Mouse (Mus musculus) hindbrain, postnatal 0 days (tissue): ENCODE data around the gene Kmt2b. TPM values are rescaled to one million over a fixed set of nuclear protein-coding genes. Genes with fewer than 3 reads are reported as not detected.
A peak's percentile ranks its signal among the peaks of the same experiment; 100 is the strongest.

Source experiments
- ATAC-seq: fragments of 200-750 bp; cut with Nextera tagmentation; 2 replicates; pipeline ENCODE4 v1.8.0; 2017; ENCODE audit warnings: mild to moderate bottlenecking, moderate TSS enrichment, moderate library complexity
- DNase-seq: peaks from one replicate; pipeline ENCODE4 v3.0.0-alpha.2; 2015; ENCODE audit warnings: low spot score
- H3K27ac ChIP-seq: fragments of 300-500 bp; sonication (generic); 2 replicates; pipeline ENCODE4 v1.5.1; 2014; ENCODE audit warnings: mild to moderate bottlenecking
- H3K27me3 ChIP-seq: fragments of 300-500 bp; sonication (generic); 2 replicates; pipeline ENCODE4 v1.6.1; 2014; ENCODE audit warnings: low read length, mixed read lengths; ENCODE audit not compliant: insufficient read depth
- H3K36me3 ChIP-seq: fragments of 300-500 bp; sonication (generic); 2 replicates; pipeline ENCODE4 v1.6.1; 2014; ENCODE audit warnings: low read length, mixed read lengths; ENCODE audit not compliant: insufficient read depth
- H3K4me1 ChIP-seq: fragments of 300-500 bp; sonication (generic); 2 replicates; pipeline ENCODE4 v1.6.1; 2014; ENCODE audit warnings: antibody characterized with exemption, low read length, mixed read lengths; ENCODE audit not compliant: insufficient read depth
- H3K4me2 ChIP-seq: fragments of 300-500 bp; sonication (generic); 2 replicates; pipeline ENCODE4 v1.6.1; 2014; ENCODE audit warnings: low read depth, mild to moderate bottlenecking, low read length, moderate library complexity, mixed read lengths
- H3K4me3 ChIP-seq: fragments of 300-500 bp; sonication (generic); 2 replicates; pipeline ENCODE4 v1.5.1; 2014; ENCODE audit warnings: low read length
- H3K9ac ChIP-seq: fragments of 300-500 bp; sonication (generic); replicated peaks from 2 replicates; pipeline ENCODE4 v1.6.1; 2014; ENCODE audit warnings: mild to moderate bottlenecking, low read length, moderate library complexity, mixed read lengths
- H3K9me3 ChIP-seq: fragments of 300-500 bp; sonication (generic); 2 replicates; pipeline ENCODE4 v1.6.1; 2016; ENCODE audit warnings: low read length, mixed read lengths
- CTCF ChIP-seq: IDR thresholded peaks from 2 replicates; pipeline ENCODE4 v1.5.1; 2016; ENCODE audit warnings: antibody characterized with exemption, control low read depth, low read depth
- WGBS: fragments of 180-500 bp; shearing (Covaris S2); extraction: QIAGEN DNeasy Blood & Tissue Kit; methylation state at CpG from one replicate; pipeline ENCODE4 v1.1.7; 2014; 5-methylcytosine and 5-hydroxymethylcytosine counted together
- polyA plus RNA-seq: library from polyadenylated mRNA; unstranded; fragments of >200 nt; fragmentation: Nextera tagmentation; extraction: Ambion mirVana; gene quantifications from 2 replicates; pipeline ENCODE4 v1.2.1, GENCODE M21; 2015
- total RNA-seq: library from RNA; depleted of rRNA; stranded (reverse); fragments of >200 nt; gene quantifications from 2 replicates; pipeline ENCODE4 v1.2.3, GENCODE M21; 2014

Kmt2b gene
- total and polyA plus RNA-seq, 2 experiments from 2014 or later, result 7.1 to 36.7 TPM

DNA sequence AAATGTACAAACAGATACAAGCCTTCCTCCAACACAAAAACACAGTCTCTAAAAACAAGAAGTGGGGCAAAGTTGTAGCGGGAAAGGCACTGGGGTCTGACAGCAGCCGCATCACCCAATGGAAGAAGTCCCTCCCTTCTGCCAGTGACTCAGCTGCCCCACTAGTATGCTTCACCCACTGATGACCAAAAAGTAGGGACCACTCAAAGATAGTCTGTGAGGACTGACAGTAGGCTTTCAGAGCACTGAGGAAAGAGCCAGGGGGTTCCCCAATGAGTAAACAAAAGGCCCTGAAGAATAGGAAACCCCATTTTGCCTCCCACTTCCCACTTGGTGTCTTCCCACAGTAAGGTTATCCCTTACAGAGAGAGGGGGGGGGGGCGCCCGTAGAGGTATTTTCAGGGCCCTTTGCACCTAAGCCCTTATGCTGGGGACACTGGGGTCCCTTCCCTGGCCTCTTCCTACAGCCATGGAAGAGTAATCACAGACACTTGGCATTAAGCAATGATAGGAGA, 6.0 kb upstream of the Kmt2b start:
- WGBS, result 75% methylated on average over 3 of the region's 4 CpGs
- Histone ChIP-seq H3K4me1 (no peaks in the 10 kb centered on the region; the same call in 1 of the 2 replicates), H3K4me2 (no peak overlapping the region), H3K36me3 (no peaks in the 10 kb centered on the region), H3K4me3 (no peak overlapping the region), H3K9ac (no peak overlapping the region), H3K9me3 (no peaks in the 10 kb centered on the region), H3K27ac (no peak overlapping the region), H3K27me3 (no peaks in the 10 kb centered on the region)
- TF ChIP-seq CTCF, result no peak
- ATAC-seq (no peak), DNase-seq (no peak)

- no peak overlapping the region for H3K9ac ChIP-seq
- no peak overlapping the region for H3K4me3 ChIP-seq
- WGBS, result 63% methylated on average over 10 of the region's 10 CpGs
- no peaks in the 10 kb centered on the region for H3K9me3 ChIP-seq
- no peak overlapping the region for H3K27ac ChIP-seq
- ATAC-seq (no peak), DNase-seq (peak; percentile 20)
- no peak overlapping the region for H3K4me2 ChIP-seq
- TF ChIP-seq CTCF, result no peak
- H3K36me3 ChIP-seq, result no peaks in the 10 kb centered on the region
- H3K27me3 ChIP-seq, result no peaks in the 10 kb centered on the region
- H3K4me1 ChIP-seq, result no peaks in the 10 kb centered on the region
Measured at GRCm38 (mm10) chr7:30593579-30594509, 5.3 kb upstream of the Kmt2b start.

- no peak overlapping the region for H3K27ac ChIP-seq
- no peak for DNase-seq
- TF ChIP-seq CTCF, result no peak
- H3K27me3 ChIP-seq, result no peaks in the 10 kb centered on the region
- H3K4me2 ChIP-seq, result no peak overlapping the region
- no peaks in the 10 kb centered on the region for H3K4me1 ChIP-seq
- no peak overlapping the region for H3K9ac ChIP-seq
- WGBS, result 64% methylated on average over 5 of the region's 5 CpGs
- no peaks in the 10 kb centered on the region for H3K36me3 ChIP-seq
- no peaks in the 10 kb centered on the region for H3K9me3 ChIP-seq
- H3K4me3 ChIP-seq, result no peak overlapping the region
- no peak for ATAC-seq
Measured at GRCm38 (mm10) chr7:30592772-30593423, 4.4 kb upstream of the Kmt2b start.

DNA sequence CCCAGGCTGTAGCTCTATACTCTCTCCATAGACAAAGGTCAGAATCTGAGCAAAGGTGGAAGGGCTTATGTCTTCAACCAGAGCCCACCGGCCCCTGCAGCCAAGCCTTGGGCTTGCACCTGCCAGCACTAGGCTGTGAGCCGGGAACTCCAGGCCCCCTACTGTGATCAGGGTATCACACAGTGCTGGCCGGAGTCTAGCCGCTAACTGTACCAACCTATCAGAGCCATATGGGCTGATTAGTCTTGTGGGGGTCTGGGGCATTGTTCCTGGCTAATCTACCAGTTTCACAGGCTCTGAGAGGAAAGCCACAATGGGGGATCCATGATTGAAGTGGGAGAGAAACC, 3.1 kb upstream of the Kmt2b start:
- WGBS, result 25% methylated on average over 4 of the region's 4 CpGs
- no peak for TF ChIP-seq CTCF
- no peak overlapping the region for H3K9ac ChIP-seq
- DNase-seq (no peak), ATAC-seq (no peak)
- peaks cover 8% of the 10 kb centered on the region for H3K4me1 ChIP-seq
- no peak overlapping the region for H3K4me2 ChIP-seq
- H3K27me3 ChIP-seq, result no peaks in the 10 kb centered on the region
- no peak overlapping the region for H3K27ac ChIP-seq
- H3K36me3 ChIP-seq, result 0 out of 2 replicates have a peak, but pooled peaks cover 2% of the 10 kb centered on the region
- no peaks in the 10 kb centered on the region for H3K9me3 ChIP-seq
- H3K4me3 ChIP-seq, result no peak overlapping the region

GRCm38 (mm10) chr7:30590927-30591604, 2.5 kb upstream of the Kmt2b start:
- ATAC-seq (no peak), DNase-seq (no peak)
- 85% methylated on average over 9 of the region's 9 CpGs for WGBS
- H3K27me3 ChIP-seq, result no peaks in the 10 kb centered on the region
- peaks cover 8% of the 10 kb centered on the region for H3K4me1 ChIP-seq
- no peaks in the 10 kb centered on the region for H3K9me3 ChIP-seq
- no peak overlapping the region for H3K9ac ChIP-seq
- no peak overlapping the region for H3K27ac ChIP-seq
- H3K36me3 ChIP-seq, result 0 out of 2 replicates have a peak, but pooled peaks cover 7% of the 10 kb centered on the region
- TF ChIP-seq CTCF, result no peak
- H3K4me2 ChIP-seq, result no peak overlapping the region
- H3K4me3 ChIP-seq, result no peak overlapping the region

- peak; percentile 57 for ATAC-seq
- H3K4me3 ChIP-seq, result peak overlapping the region; percentile 95
- WGBS, result 30% methylated on average over 40 of the region's 40 CpGs
Measured at GRCm38 (mm10) chr7:30589435-30590301, 1.1 kb upstream of the Kmt2b start.

More at GRCm38 (mm10) chr7:30589435-30590301, 1.1 kb upstream of the Kmt2b start:
- TF ChIP-seq CTCF, result peak; percentile 92
- DNase-seq, result peak; percentile 91
- Histone ChIP-seq H3K36me3 (peaks cover 18% of the 10 kb centered on the region), H3K27me3 (no peaks in the 10 kb centered on the region), H3K9me3 (no peaks in the 10 kb centered on the region), H3K4me1 (peaks cover 8% of the 10 kb centered on the region), H3K4me2 (peak overlapping the region; percentile 93), H3K27ac (peak overlapping the region; percentile 96), H3K9ac (peak overlapping the region; percentile 99)
